Mouse (Mus musculus) left cerebral cortex, adult 2 months (tissue): ENCODE measurements around the gene Eef1e1. TPM values are rescaled to one million over a fixed set of nuclear protein-coding genes. Genes with fewer than 3 reads are reported as not detected.

ENCODE experiments used
- DNase-seq, 2 experiments: peaks; one replicate each; pipeline ENCODE4 v3.0.0; 2021 to 2022; ENCODE audit warnings: low spot score in 2 of 2, mixed read lengths in 1 of 2; ENCODE audit errors: extremely low spot score in 1 of 2
- H3K27ac ChIP-seq: fragments of 200-600 bp; 2 replicates; pipeline ENCODE4 v1.8.1; 2022
- H3K4me3 ChIP-seq: fragments of 200-600 bp; 2 replicates; pipeline ENCODE4 v1.8.1; 2022
- CTCF ChIP-seq: fragments of 200-600 bp; IDR thresholded peaks from 2 replicates; pipeline ENCODE4 v1.8.1; 2022; ENCODE audit warnings: antibody characterized with exemption, mild to moderate bottlenecking, moderate library complexity
- intact Hi-C: fragments of 180-260 bp; cut with DNase I; formaldehyde crosslinking; loops from one replicate; pipeline ENCODE4 v1.15.1; 2025
- total RNA-seq, 2 experiments: library from RNA; stranded (reverse); gene quantifications; 2 replicates each; pipeline ENCODE4 v1.2.3; 2021

Eef1e1 gene
- total RNA-seq, 2 experiments from 2014 or later = 25.0 to 30.6 TPM

GRCm38 (mm10) chr13:38649069-38649468, 9.8 kb downstream of the Eef1e1 start:
- no peak for DNase-seq
- intact Hi-C loops = no loop called here
- Histone ChIP-seq H3K27ac (no peak overlapping the region), H3K4me3 (no peak overlapping the region)
- no peak for TF ChIP-seq CTCF

GRCm38 (mm10) chr13:38641414-38641813, 17.4 kb downstream of the Eef1e1 start:
- intact Hi-C loops = no loop called here
- TF ChIP-seq CTCF = no peak

GRCm38 (mm10) chr13:38640961-38641360, 17.9 kb downstream of the Eef1e1 start:
- no peak overlapping the region for H3K4me3 ChIP-seq
- no peak for TF ChIP-seq CTCF
- no peak overlapping the region for H3K27ac ChIP-seq
- DNase-seq = no peak
- intact Hi-C loops = no loop called here

More at GRCm38 (mm10) chr13:38641414-38641813, 17.4 kb downstream of the Eef1e1 start:
- Histone ChIP-seq H3K4me3 (no peak overlapping the region), H3K27ac (no peak overlapping the region)
- DNase-seq = no peak

- Histone ChIP-seq H3K27ac (no peak overlapping the region), H3K4me3 (no peak overlapping the region)
- DNase-seq = no peak
- no peak for TF ChIP-seq CTCF
- intact Hi-C loops = no loop called here
Measured at GRCm38 (mm10) chr13:38638694-38639093, 20.2 kb downstream of the Eef1e1 start.

GRCm38 (mm10) chr13:38634800-38635269, 24.0 kb downstream of the Eef1e1 start, which contains the start of gene Bloc1s5:
Gene Bloc1s5, minus strand, starts transcription at chr13:38635109.
- TF ChIP-seq CTCF = no peak; the same call in 1 of the 2 replicates
- intact Hi-C loops = loop anchor here (1.0 kb wide), 1 partner anchor 23 kb away; no protein-coding TSS in a partner anchor
- peak within 1 kb of the TSS; percentile 92 for H3K27ac ChIP-seq
- peak within 1 kb of the TSS; percentile 71 for H3K4me3 ChIP-seq
- DNase-seq = peak; percentile 95 to 96

- peak overlapping the region; percentile 71 for H3K4me3 ChIP-seq
- DNase-seq = peak; percentile 67 to 75
- intact Hi-C loops = no loop called here
- no peak for TF ChIP-seq CTCF
- H3K27ac ChIP-seq = peak overlapping the region; percentile 92
Measured at GRCm38 (mm10) chr13:38634256-38634799, 24.5 kb downstream of the Eef1e1 start.

GRCm38 (mm10) chr13:38633287-38634000, 25.4 kb downstream of the Eef1e1 start:
- intact Hi-C loops = no loop called here
- no peak for TF ChIP-seq CTCF
- H3K27ac ChIP-seq = no peak overlapping the region
- H3K4me3 ChIP-seq = no peak overlapping the region
- peak in 1 of 2 experiments; percentile 20 for DNase-seq

GRCm38 (mm10) chr13:38632556-38632955, 26.3 kb downstream of the Eef1e1 start:
- no peak for TF ChIP-seq CTCF
- no peak overlapping the region for H3K4me3 ChIP-seq
- DNase-seq = no peak
- intact Hi-C loops = no loop called here
- H3K27ac ChIP-seq = no peak overlapping the region

- no peak for DNase-seq
- intact Hi-C loops = loop anchor here (10.0 kb wide), 1 partner anchor 561 kb away; no protein-coding TSS in a partner anchor
- Histone ChIP-seq H3K27ac (no peak overlapping the region), H3K4me3 (no peak overlapping the region)
- TF ChIP-seq CTCF = no peak
Measured at GRCm38 (mm10) chr13:38626229-38626525, 32.7 kb downstream of the Eef1e1 start.

- Histone ChIP-seq H3K4me3 (no peak overlapping the region), H3K27ac (no peak overlapping the region)
- intact Hi-C loops = loop anchor here (10.0 kb wide), 1 partner anchor 561 kb away; no protein-coding TSS in a partner anchor
- peak; percentile 48 for TF ChIP-seq CTCF
- DNase-seq = no peak
Measured at GRCm38 (mm10) chr13:38625492-38626228, 33.2 kb downstream of the Eef1e1 start.

GRCm38 (mm10) chr13:38624292-38624902, 34.5 kb downstream of the Eef1e1 start:
- no peak for TF ChIP-seq CTCF
- no peak for DNase-seq
- intact Hi-C loops = loop anchor here (10.0 kb wide), 1 partner anchor 560 kb away; no protein-coding TSS in a partner anchor
- Histone ChIP-seq H3K27ac (no peak overlapping the region), H3K4me3 (no peak overlapping the region)
